Mouse (Mus musculus) frontal cortex, adult 2 months (tissue): ENCODE results near the gene Tex2. TPM values are rescaled to one million over a fixed set of nuclear protein-coding genes. Genes with fewer than 3 reads are reported as not detected.
"Not testable (repeated sequence)": the region's sequence is repeated elsewhere in the genome, so short reads cannot be mapped to it uniquely, and the experiment has no call there.

ENCODE experiments used
- DNase-seq, 2 experiments: peaks; one replicate each; pipeline ENCODE4 v3.0.0; 2022; ENCODE audit warnings: low spot score in 1 of 2; ENCODE audit errors: extremely low spot score in 1 of 2
- polyA plus RNA-seq: library from polyadenylated mRNA; depleted of rRNA; stranded (reverse); fragments of >200 nt; gene quantifications from 2 replicates; pipeline ENCODE4 v1.2.3, GENCODE M21; 2012

Gene Tex2
- polyA plus RNA-seq, 1 experiment: 57.7 TPM

DNA sequence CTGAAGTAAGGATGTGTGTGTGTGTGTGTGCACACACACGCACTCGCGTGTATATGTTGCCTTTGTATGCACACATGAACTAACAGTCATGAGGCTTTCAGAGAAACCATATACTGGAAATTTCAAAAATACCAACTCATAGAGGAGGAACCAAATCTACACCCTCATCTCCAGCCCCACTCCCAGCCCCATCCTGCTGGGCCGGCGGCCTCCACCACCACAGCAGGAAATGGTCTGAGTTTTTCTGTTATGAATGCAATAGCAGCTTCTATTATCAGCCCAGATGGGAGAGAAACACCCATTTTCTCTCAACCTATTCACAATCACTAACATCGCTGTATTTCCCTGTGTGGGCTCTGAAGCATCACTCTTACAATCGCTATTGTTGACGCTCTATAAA, 8.8 kb upstream of the Tex2 start:
- DNase-seq: no peak

GRCm38 (mm10) chr11:106618768-106619167, 5.5 kb upstream of the Tex2 start:
- DNase-seq: not testable (repeated sequence)

DNA sequence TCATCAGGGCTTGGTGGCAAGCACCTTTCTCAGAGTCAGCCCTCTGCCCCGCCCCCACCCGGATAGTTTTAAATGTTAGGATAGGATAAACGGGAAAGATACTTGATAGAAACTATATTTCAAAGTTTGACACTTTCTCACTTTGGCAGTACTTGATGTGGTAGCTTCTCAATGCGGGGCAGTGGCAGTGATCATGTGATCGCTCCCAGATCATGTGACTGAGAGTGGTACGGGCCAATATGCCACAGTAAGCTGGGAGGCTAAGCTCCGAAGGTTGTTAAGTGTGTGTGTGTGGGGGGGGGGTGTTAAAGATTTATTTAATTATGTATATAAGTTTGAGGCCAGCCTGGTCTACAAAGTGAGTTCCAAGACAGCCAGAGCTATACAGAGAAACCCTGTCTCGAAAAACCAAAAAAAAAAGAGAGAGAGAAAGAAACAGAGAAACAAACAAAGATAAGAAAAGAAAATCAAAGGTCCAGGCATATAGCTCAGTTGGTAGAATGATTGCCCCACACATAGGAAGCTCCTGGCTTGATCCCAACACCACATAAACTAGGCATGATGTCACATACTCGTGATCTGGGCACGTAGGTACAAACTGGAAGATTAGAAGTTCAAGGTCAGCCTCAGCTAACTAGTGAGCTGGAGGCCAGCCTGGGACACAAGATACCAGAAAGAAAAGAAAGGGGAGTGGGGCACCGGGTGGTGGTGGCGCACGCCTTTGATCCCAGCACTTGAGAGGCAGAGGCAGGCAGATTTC, 4.8 kb upstream of the Tex2 start:
- DNase-seq: no peak

GRCm38 (mm10) chr11:106615561-106615960, 2.3 kb upstream of the Tex2 start:
- DNase-seq: no peak

- no peak for DNase-seq
Observed at GRCm38 (mm10) chr11:106614339-106614645, 1.1 kb upstream of the Tex2 start.

DNA sequence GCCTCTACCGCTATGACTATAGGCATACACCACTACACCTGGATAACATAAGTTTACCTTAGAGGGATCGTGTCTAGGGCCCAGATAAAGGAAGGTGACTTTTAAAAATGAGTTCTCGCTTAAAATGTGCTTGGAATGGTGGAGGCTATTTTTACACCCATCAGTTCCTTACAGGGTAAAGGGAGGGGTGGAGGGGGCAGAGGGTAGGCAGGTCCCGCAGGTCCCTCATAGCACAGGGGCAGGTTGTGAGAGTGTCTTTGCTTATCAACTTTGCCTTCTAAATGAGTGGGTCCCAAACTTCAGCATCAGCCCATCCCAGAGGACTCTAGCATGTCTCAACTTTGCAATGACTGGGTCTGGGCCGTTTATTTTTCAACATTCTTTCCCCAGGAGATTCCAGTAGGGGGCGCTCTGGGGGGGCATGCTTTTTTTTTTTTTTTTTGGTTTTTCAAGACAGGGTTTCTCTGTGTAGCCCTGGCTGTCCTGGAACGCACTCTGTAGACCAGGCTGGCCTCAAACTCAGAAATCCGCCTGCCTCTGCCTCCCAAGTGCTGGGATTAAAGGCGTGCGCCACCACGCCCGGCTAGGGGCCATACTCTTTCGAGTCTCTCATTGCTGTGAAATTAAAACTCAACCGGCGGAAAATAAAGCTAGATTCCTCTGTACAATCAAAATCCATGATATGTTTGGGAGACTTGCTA, 565 bp upstream of the Tex2 start:
- no peak for DNase-seq

DNA sequence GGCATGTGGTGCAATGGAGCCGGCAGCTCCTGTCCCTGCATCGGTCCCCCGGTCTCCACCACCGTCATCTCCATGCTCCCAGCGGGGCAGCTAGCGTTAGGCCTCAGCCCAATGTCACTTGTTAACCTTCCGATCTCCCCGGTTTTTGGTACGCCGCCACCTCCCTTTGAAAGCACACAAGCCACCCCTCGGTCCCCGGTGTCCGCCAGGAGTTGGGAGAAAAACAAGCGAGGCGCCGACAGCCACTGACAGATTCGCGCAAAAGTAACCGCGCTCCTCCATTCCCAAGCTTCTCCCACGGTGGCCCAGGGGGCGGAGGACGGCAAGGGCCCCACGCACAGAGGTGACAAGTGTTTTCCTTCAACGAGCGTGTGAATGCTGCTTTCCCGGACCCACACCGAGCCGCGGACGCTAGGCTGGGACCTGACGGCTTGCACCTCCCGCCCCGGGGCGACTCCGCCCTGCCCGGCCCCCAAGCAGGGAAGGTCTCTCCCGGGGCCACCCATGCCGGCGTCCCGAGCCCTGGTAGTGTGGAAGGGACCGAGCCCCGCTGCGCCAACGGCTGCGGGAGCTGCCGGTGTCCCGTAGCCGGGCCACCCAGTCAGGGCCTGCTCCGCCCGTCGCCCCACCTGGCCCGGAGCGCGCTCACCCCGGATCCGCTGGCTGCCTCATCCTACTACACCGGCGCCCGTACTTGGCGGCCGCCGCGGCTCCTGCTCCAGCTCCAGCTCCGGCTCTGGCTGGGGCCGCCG, 838 bp downstream of the Tex2 start:
- DNase-seq: peak; percentile 12 to 39

GRCm38 (mm10) chr11:106609731-106610130, 3.5 kb downstream of the Tex2 start:
- DNase-seq: no peak

- no peak for DNase-seq
Observed at GRCm38 (mm10) chr11:106607316-106607715, 5.9 kb downstream of the Tex2 start.

DNA sequence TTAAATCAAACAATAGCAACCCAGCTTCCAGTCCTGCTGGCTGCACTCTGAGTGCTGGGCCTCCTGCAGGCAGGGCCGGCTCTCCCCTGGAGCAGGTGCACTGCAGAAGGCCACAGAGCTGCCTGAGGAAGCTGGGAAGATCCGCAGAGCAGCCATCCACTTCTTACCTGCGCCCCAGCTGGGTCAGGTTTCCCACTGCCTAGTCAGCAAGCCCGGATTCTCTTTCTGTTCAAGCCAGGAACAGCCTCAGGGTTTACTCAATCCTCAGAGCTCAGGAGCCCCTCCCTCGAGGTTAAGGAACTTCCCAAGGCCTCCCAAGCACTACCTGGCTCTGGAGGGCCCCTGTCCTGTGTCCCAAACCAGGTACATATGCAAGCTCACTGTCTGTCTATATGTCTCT, 7.2 kb downstream of the Tex2 start:
- no peak for DNase-seq

DNA sequence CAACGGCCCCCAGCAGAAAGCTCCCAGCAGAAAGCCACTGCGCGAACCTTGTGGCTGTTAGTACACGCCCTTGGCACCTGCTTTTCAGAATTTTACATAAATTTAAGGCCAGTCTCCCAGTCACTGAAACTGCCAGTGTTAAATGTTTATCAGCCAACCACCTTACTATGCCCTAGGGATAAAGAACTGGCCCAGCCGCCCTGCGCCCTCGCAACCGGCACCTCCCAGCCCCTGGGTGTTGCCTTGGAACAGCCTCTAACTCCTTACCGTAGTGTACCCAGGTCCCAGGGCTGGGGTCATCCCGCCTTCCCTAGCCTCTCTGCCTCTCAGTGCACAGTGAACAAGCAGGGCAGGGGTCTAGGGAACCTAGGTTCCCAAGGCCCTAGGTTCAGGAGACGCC, 10.0 kb downstream of the Tex2 start:
- DNase-seq: no peak

- no peak for DNase-seq
Observed at GRCm38 (mm10) chr11:106600124-106600523, 13.1 kb downstream of the Tex2 start.

- DNase-seq: no peak
Observed at GRCm38 (mm10) chr11:106599345-106599744, 13.9 kb downstream of the Tex2 start.

DNA sequence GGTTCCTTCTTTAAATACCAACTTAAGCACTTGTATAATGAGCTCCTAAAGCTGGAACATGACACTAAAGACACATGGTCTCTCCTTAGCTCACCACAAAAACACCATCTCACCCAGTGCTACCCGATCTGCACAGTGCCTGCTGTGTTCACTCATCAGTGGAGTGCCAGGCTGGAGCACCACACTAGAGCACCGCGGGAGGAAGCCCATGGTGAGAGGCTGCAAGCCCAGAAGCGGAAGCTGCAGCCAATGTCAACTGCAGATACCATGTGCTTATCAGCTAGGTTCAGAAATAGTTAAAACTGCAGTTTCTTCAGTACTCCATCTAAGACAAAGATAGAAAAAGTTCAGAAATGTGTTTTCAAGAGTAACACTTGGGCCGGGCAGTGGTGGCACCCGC, 14.9 kb downstream of the Tex2 start:
- DNase-seq: no peak

DNA sequence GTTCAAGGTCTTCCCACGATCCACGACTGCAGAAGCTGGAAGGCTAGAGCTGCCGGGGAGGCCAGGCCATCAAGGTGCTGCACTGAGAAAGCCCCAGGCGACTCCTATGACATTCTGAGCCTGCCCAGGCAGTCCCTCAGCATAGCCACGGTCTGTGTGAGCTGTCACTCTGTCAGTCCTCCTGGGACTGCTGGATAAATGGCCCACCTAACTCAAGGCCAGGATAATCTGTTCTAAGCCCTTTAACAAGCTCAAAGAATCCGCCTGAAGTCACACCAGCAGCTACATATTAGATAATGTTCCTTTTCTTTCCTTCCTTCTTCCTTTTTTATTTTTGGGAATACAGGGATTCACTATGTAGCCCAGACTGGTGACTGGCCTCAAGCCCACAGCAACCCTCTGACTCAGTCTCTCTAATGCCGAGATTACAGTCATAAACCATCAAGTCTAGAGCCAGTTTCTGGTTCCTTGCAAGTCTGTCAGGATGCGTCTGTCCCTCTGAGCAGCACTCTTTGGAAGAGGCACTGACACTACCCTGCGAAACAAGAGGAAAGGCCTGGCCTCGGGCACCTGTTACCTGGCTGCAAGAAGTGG, 15.4 kb downstream of the Tex2 start:
- DNase-seq: no peak

DNA sequence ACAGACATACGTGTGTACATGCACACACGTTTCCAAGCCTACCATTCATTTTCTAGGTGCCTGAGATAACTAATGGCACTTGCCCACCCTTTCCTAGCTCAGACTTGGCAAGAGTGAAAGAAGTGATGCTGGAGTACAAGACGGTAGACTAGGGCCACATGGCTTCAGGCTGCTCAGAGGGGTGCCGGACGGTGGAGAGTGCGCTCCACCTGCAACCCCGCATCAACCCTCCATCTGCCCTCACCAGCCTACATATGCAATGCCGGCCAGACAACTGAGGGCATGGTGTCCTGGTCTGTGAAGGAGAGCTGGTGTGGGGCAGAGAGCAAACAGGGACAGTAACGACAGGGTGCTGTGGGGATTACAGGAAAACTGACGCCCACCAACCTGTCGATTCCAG, 22.0 kb downstream of the Tex2 start:
- no peak for DNase-seq

DNA sequence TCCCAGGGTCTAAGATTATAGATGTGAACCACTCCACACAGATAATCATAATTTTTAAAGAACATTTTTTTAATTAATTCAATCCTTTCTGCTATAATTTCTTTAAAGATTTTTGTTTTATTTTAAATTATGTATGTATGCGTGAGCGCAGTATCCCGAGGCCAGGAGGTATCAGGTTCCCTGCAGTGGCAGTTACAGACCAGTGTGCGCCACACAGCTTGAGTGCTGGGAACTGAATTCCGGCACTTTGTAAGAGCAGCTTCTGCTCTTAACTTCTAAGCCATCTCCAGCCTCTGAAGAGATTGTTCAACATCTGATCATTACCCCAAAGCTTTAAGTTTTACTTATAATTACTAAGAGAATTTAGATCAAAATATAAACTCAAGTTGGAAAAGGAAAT, 23.1 kb downstream of the Tex2 start:
- DNase-seq: no peak

DNA sequence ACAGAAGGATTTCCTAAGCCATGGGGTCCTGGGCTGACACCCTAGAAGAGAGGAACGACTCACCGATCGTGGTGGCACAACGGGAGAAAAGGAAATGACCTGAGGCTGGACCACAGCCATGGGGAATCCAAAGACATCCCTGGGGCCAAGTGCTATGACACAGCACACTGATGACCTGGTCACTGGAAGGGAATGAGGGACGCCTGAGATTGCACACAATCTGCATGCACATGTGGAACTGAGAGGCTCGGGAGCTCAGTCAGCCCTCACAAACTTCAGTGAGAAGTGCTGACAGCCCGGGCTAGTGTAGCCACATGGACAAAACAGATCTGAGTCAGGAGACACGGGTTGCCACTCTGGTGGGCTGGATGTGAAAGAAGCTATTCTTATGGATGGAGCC, 24.4 kb downstream of the Tex2 start:
- DNase-seq: no peak

DNA sequence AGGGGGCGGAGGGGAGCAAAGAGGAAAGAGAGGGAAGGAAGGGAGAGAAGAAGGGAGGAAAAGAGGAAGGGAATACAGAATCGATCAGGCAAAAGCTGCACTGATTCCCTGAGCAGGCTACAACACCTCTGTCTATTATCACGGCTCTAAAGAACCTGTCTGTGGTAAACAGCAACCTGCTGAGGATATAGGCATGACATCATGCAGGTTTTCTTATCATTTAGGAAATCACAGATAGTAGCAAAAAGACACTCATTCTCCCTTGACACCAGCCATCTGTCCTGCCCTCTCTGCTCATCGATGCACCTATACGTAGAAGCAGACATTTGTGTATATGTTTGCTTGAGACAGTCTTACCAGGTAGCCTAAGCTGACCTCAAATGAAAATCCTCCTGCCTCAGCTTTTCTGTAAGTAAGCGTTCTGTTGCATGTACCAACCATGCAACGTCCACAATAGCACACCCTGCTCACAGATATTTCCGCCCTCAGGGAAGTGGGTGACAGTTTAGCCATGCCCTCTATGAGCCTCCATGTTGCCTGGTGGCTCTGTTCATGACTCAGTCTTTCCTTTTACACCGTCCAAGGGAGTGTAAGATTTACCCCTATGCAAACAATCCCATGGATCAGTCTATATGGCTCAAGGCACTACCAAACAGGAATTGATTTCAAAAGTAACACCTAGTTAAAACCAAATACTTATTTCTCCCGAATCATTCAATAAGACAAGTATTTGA, 25.3 kb downstream of the Tex2 start:
- no peak for DNase-seq

DNA sequence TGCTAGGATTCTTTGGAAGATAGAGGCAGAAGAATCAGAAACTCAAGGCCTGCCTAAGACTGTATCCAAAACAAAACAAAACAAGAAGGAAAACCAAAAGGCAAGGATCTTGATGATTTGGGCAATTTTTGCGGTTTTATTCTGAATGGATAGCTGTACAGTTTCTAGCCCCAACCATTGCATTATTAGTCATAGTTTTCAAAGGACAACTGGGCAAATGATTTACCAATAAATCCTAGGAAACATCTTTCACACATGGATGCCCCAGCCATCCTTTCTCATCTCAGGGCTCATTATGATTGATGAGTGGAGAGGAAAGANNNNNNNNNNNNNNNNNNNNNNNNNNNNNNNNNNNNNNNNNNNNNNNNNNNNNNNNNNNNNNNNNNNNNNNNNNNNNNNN, 29.4 kb downstream of the Tex2 start:
- DNase-seq: no peak

DNA sequence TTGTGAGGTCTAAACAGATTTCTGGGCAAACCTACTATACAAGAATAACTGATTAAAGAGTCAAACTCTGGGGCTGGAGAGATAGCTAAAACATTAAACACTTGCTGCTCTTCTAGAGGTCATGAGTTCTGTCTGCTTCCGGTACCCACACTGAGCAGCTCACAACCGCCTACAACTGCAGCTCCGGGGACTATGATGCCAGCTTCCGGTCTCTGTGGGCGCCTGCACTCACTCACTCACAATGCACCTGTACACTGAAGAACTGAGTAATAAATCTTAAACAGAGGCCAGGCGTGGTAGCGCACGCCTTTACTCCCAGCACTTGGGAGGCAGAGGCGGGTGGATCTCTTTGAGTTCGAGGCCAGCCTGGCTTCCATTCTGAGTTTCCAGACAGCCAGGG, 31.9 kb downstream of the Tex2 start:
- no peak for DNase-seq
